Mouse (Mus musculus): ENCODE results near the gene Adamts6. TPM values are rescaled to one million over a fixed set of nuclear protein-coding genes. Genes with fewer than 3 reads are reported as not detected.

The Adamts6 gene
- polyA plus RNA-seq, 1 experiment from 2014 or later, result 3.6 TPM

- Histone ChIP-seq H3K4me2 (ENCODE audit: low read depth, low read length) (no peak overlapping the region), H3K27ac (ENCODE audit: low read length) (no peak overlapping the region), H3K9me3 (ENCODE audit: control insufficient read depth, low read length) (no peaks in the 10 kb centered on the region), H3K36me3 (ENCODE audit: control insufficient read depth, insufficient read depth, low read length) (no peaks in the 10 kb centered on the region), H3K4me1 (replicated peaks; ENCODE audit: control insufficient read depth, insufficient read depth, low read length) (no peaks in the 10 kb centered on the region), H3K27me3 (ENCODE audit: control insufficient read depth, insufficient read depth, low read depth, low read length) (no peaks in the 10 kb centered on the region), H3K4me3 (ENCODE audit: low read length) (no peak overlapping the region), H3K9ac (ENCODE audit: low read length) (no peak overlapping the region)
- WGBS, result 55% methylated on average over 7 of the region's 7 CpGs
- no peak for ATAC-seq (ENCODE audit: low read depth)
Observed at GRCm38 (mm10) chr13:104533806-104534495, 246.3 kb downstream of the Adamts6 start.

DNA sequence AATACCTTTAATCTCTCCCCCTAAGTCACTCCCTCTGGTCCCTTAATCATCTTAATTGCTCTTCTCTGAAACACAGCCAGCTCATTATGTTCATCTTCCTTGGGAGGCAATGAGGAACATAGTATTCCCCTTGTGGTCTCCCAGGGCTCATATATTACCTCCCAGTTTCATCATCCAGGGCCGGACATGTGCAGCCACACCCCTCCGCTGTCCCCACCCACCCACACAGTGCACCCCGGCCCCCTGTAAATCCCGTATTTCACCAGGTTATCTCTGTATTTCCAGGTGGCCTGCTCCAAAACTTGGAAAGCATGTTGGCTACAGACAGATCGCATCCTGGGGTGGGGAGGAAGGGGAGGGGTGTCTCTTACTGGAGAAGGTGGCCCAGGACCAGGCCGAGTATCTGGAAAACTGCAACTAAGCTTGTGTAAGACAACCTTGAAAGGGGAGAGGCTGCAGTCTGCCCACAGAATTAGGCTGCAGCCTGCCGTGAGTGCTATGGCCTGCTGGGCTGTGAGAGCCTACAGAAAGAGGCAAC is 253.3 kb downstream of the Adamts6 start:
- ATAC-seq (ENCODE audit: low read depth), result no peak
- H3K9ac ChIP-seq (ENCODE audit: low read length), result no peak overlapping the region
- H3K9me3 ChIP-seq (ENCODE audit: control insufficient read depth, low read length), result no peaks in the 10 kb centered on the region

GRCm38 (mm10) chr13:104542123-104542758 is 254.6 kb downstream of the Adamts6 start:
- H3K36me3 ChIP-seq (ENCODE audit: control insufficient read depth, insufficient read depth, low read length), result no peaks in the 10 kb centered on the region
- H3K9me3 ChIP-seq (ENCODE audit: control insufficient read depth, low read length), result no peaks in the 10 kb centered on the region
- WGBS, result 53% methylated on average over 10 of the region's 10 CpGs
- peaks cover 2% of the 10 kb centered on the region; the same call in 1 of the 2 replicates for H3K4me1 ChIP-seq (replicated peaks; ENCODE audit: control insufficient read depth, insufficient read depth, low read length)
- no peaks in the 10 kb centered on the region for H3K27me3 ChIP-seq (ENCODE audit: control insufficient read depth, insufficient read depth, low read depth, low read length)
- H3K9ac ChIP-seq (ENCODE audit: low read length), result no peak overlapping the region
- ATAC-seq (ENCODE audit: low read depth), result peak; percentile 80
- no peak overlapping the region for H3K4me3 ChIP-seq (ENCODE audit: low read length)
- peak overlapping the region; percentile 79 for H3K27ac ChIP-seq (ENCODE audit: low read length)
- H3K4me2 ChIP-seq (ENCODE audit: low read depth, low read length), result no peak overlapping the region

More for the DNA sequence above, 253.3 kb downstream of the Adamts6 start:
- Histone ChIP-seq H3K4me3 (ENCODE audit: low read length) (no peak overlapping the region), H3K27me3 (ENCODE audit: control insufficient read depth, insufficient read depth, low read depth, low read length) (no peaks in the 10 kb centered on the region), H3K36me3 (ENCODE audit: control insufficient read depth, insufficient read depth, low read length) (no peaks in the 10 kb centered on the region), H3K4me1 (replicated peaks; ENCODE audit: control insufficient read depth, insufficient read depth, low read length) (peaks cover 2% of the 10 kb centered on the region; the same call in 1 of the 2 replicates), H3K4me2 (ENCODE audit: low read depth, low read length) (no peak overlapping the region), H3K27ac (ENCODE audit: low read length) (no peak overlapping the region)
- 39% methylated on average over 7 of the region's 7 CpGs for WGBS

- H3K36me3 ChIP-seq (ENCODE audit: control insufficient read depth, insufficient read depth, low read length), result no peaks in the 10 kb centered on the region
- peak; percentile 48 for ATAC-seq (ENCODE audit: low read depth)
Observed at GRCm38 (mm10) chr13:104542759-104543141, 255.1 kb downstream of the Adamts6 start.

More at GRCm38 (mm10) chr13:104542759-104543141, 255.1 kb downstream of the Adamts6 start:
- H3K4me3 ChIP-seq (ENCODE audit: low read length), result no peak overlapping the region
- H3K4me2 ChIP-seq (ENCODE audit: low read depth, low read length), result no peak overlapping the region
- no peak overlapping the region for H3K9ac ChIP-seq (ENCODE audit: low read length)
- peak overlapping the region; percentile 79 for H3K27ac ChIP-seq (ENCODE audit: low read length)
- no peaks in the 10 kb centered on the region for H3K27me3 ChIP-seq (ENCODE audit: control insufficient read depth, insufficient read depth, low read depth, low read length)
- H3K4me1 ChIP-seq (replicated peaks; ENCODE audit: control insufficient read depth, insufficient read depth, low read length), result peaks cover 2% of the 10 kb centered on the region; the same call in 1 of the 2 replicates
- no peaks in the 10 kb centered on the region for H3K9me3 ChIP-seq (ENCODE audit: control insufficient read depth, low read length)
- 38% methylated on average over 4 of the region's 4 CpGs for WGBS

Other genes with a start within 250 kb of the Adamts6 start
- 18.1 and 22.1 TPM in 2 replicates for gene Nln, start 178.2 kb upstream of the Adamts6 start, polyA plus RNA-seq (2015; fragmentation: Nextera tagmentation; extraction: Ambion mirVana)
- 5.7 and 6.3 TPM in 2 replicates for gene Sgtb, start 178.1 kb upstream of the Adamts6 start, polyA plus RNA-seq (2015; fragmentation: Nextera tagmentation; extraction: Ambion mirVana)
- 59.5 and 60.3 TPM in 2 replicates for gene Trappc13, start 109.4 kb upstream of the Adamts6 start, polyA plus RNA-seq (2015; fragmentation: Nextera tagmentation; extraction: Ambion mirVana)
- gene Trim23, start 109.0 kb upstream of the Adamts6 start, polyA plus RNA-seq (2015; fragmentation: Nextera tagmentation; extraction: Ambion mirVana), result 18.5 and 19.6 TPM in 2 replicates
- gene Cenpk, start 59.2 kb upstream of the Adamts6 start, polyA plus RNA-seq (2015; fragmentation: Nextera tagmentation; extraction: Ambion mirVana), result 68.5 and 79.8 TPM in 2 replicates
- gene Ppwd1, start 59.0 kb upstream of the Adamts6 start, polyA plus RNA-seq (2015; fragmentation: Nextera tagmentation; extraction: Ambion mirVana), result 16.8 and 20.1 TPM in 2 replicates